Mouse (Mus musculus) bone marrow, adult 2 months (tissue): Measurements from ENCODE around the gene Ptpn5.

Source experiments
- CTCF ChIP-seq: fragments of 200-500 bp; IDR thresholded peaks from 2 replicates; pipeline ENCODE4 v1.5.1; 2011; ENCODE audit warnings: low read length, control low read depth; ENCODE audit not compliant: control insufficient read depth, insufficient read depth
- POLR2A ChIP-seq: fragments of 200-500 bp; IDR thresholded peaks from 2 replicates; pipeline ENCODE4 v1.6.1; 2011; ENCODE audit warnings: low read depth, mild to moderate bottlenecking, control low read depth, low read length, borderline replicate concordance; ENCODE audit not compliant: control insufficient read depth

DNA sequence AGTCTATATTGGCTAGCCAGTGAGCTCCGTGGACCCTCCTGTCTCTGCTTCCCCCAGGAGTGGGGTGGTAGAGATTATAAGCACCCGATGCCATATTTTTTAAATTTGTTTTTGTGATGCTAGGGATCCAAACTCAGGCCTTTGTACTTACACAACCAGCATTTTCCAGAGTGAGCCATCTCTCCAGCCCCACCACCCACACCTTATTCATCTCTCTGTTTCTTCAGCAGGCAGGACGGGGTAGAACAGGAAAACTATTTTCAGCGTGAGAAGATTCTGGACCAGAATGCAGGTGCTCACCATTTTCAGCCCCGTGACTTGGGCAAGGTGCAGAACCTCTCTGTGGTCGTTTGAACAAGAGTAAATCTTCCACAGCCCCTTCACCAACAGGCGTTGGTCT lies 34.2 kb downstream of the Ptpn5 start:
- TF ChIP-seq CTCF (no peak), POLR2A (no peak)
